Mouse (Mus musculus) monocyte, adult 5-6 weeks (primary cell): ENCODE measurements at regions not wholly inside any gene's neighbourhood (a gene's known extent, or its start where the extent isn't known, plus 50 kb on each side); places are given as distances from the start of the nearest gene placed in this dataset.
"Not testable (repeated sequence)": the region's sequence is repeated elsewhere in the genome, so short reads cannot be mapped to it uniquely, and the experiment has no call there.

Experiments used
- ATAC-seq: fragments of 153-309, 156-312 bp; replicated peaks from 2 replicates; pipeline ENCODE4 v1.8.0; 2017; ENCODE audit warnings: mild to moderate bottlenecking; ENCODE audit not compliant: low TSS enrichment, insufficient number of reproducible peaks, severe bottlenecking, poor library complexity, low FRiP score

DNA sequence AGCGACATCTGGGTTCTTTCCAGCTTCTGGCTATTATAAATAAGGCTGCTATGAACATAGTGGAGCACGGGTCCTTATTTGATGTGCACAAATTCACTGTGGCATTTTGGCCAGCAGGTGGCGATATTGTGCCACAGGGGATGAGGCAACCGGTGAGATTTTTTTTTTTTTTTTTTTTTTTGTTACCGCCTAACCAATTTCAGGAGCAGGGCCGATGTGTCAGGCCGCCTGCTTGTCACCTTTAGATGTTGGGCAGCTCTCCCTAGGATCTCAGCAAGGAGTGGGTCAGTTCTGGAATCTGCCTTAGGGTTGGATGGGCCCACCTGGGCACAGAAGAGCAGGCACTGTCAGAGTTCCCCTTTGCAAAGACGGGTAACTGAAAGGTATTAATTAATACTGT is 106.5 kb upstream of the Zfp706 start:
- no peak for ATAC-seq

DNA sequence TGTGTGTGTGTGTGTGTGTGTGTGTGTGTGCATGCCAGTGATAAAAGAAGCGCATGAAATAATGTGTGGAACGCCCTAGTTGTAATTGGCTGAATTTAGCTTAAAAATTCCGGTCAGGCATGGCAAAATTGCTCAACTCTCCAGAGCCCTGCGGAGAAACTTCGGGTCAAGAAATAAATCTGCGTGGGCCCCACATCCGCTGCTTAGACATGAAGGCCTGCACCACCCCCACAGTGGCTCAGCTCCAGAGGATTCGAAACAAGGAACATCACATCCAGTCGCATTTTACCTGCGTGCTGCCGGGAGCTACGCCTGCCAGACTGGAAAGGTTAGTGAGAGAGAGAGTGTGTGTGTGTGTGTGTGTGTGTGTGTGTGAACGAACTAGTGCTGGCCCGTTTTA is 102.9 kb upstream of the Zfp706 start:
- ATAC-seq, result no peak

DNA sequence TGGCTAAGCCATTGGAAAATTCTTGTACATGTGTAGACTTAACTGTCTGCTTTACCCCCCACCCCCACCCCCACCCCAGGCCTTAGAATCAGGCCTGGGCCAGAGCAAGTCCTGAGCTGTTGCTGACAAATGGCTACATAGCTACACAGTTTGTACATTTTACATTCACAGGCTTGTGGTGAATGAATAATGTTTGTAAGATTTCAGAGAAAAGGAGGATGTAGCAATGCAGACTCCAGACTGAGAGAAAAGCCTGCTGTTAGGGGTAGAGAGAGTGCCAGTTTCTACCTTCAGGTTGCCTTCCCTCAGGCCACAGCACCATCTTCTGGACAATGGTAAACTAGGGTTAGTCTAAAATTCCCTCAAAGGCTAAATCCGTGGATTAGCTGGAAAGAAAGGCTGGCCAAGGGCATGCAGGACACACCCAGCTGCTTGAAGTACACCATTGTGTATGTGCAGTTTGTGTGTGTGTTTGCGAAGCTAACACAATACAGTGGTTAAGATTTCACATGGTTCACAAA is 94.5 kb upstream of the Zfp706 start:
- no peak for ATAC-seq

DNA sequence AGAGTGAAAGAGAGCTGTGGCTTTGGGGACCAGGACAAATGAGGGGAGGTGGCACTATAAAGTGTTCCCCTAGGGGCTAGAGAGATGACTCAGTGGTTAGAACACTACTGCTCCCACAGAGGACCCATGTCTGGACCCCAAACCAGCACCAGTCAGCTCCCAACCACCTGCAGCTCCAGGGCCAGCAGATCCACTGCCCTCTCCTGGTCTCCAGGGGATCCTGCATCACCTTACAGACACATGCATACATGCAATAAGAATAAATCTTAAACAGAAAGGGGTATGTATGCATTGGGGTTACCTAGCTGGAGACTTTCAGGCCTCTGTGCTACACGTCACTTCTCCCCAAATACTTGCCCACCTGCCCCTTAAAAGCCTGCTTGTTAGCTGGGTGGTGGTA is 93.8 kb upstream of the Zfp706 start:
- no peak for ATAC-seq

DNA sequence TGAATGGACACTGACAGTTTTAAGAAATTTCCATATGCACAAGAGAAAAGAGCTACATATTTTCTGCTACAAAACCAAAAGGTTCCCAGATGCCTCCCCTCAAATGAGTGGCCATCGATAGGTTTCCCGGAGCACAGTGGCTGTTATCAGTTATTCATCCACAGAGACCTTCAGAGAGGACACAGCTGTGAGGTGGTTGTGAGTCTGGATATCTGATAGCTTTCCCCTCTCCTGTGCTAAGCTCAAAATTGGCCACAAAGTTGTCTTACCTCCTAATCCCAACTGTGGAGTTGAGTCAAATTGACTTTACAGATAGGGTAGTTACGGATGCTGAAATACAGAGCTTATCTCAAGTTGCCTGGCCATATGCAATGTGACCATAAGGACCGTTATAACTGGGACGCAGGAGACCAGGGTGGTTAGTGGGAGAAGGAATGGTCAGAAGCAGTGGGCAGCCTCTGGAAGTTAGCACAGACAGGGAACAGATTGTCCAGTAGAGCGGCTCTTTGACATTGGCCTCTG is 93.3 kb upstream of the Zfp706 start:
- ATAC-seq, result no peak

DNA sequence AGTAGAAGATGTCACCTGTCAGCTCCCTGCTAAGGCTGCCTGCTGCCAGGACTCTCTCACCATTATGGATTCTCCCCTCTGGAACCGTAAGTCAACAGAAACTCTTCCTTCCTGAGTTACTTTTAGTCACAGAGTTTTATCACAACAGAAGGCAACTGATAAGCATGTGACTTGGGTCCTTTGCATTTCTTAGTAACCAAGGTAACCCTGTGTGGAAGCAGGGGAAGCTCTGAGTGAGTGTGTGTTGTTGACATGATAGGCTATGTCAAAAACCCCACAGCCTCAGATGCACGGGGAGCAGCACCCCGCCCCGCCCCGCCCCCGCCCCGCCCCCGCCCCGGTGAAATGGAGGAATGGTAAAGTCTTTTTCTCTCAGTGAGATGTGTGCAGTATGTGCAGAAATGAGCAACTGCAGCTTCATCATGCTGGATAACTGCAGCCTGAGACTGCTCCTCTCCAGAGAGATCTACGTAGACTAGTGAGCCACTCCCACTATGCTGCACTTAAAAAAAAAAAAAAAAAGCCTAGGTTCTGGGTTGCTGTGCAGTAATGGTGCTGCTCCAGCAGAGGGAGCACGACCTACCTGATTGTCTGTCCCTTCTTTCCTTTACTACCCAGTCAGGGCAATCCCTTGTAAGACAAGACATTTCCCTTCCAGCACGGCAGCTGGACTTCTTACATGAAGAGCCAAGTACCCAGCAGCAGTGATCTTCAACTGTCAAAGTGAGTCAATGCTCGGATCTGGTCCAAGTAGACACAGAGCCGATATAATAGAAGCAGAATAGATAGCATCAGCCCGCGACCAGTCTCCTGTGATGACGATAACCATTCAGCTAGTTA is 92.6 kb upstream of the Zfp706 start:
- peak; percentile 47; the same call in 1 of the 2 replicates for ATAC-seq

DNA sequence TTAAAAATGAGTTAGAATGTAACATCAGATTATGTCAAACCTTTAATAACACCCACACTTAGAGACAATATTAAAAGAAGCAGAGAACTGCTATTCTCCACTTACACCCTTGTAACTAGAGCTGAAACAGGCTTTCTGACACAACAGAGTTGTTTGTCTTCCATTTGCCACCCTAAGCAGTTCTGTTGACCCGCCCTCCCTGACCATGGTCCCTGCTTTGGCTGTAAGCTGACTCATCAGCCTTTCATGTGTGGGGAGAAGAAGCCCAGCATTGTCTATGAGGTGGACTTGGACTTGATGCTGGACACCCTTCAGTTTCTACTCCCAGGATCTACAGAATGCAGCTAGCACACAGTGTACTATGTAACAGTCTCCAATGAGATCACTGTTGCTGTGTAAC is 91.6 kb upstream of the Zfp706 start:
- no peak for ATAC-seq

DNA sequence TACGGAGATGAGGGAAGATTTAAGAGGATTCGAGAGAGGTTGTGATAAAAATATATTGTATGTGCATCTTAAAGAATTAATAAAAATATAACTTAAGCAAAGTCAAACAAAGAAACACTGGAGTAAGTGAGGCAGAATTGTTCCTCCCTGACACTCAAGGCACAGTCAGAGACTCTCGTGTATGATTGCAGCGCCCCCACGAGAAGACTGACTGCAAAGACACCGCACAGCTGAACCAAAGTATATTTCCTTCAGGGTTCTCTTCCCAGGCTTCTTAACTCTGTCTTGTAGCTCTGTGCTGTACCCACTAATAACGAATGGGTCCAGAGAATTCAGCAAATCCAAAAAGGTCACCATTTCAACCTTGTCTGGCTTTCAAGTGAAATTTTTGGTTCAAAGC is 89.9 kb upstream of the Zfp706 start:
- ATAC-seq, result no peak

DNA sequence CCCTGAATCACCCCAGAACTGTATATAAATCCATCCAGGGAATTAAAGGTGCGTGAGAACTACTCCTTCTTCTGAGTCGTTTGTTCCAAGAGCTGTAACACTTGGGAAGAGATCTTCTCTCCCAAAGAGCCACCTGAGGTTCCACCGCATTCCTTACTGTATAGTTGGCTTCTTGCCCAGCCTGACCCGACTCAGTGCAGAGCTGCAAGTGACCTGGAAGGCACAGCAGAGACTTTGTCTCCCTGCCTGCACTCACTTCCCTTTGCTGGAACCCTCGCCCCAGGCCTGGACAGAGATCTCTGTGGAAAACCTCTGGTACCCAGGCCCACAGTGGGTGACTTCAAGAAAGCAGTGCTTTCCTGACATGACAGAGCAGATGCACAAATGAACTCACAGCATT is 83.6 kb upstream of the Zfp706 start:
- not testable (repeated sequence) for ATAC-seq

DNA sequence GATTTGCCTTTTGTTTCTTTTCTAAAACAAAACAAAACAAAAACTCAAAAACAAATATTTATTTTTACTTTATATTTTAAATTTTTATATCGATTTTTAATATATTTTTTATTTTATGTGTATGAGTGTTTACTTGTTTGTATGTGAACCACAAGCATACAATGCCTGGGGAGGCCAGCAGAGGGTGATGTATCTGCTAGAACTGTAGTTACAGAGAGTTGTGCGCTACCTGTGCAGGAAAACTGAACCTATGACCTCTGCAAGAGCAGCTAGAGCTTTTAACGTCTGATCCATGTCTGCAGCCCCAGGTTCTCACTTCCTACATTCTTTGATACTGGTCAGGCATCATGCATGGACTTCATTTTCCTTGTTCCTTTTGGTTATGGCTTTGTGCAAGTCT is 76.2 kb upstream of the Zfp706 start:
- no peak for ATAC-seq

DNA sequence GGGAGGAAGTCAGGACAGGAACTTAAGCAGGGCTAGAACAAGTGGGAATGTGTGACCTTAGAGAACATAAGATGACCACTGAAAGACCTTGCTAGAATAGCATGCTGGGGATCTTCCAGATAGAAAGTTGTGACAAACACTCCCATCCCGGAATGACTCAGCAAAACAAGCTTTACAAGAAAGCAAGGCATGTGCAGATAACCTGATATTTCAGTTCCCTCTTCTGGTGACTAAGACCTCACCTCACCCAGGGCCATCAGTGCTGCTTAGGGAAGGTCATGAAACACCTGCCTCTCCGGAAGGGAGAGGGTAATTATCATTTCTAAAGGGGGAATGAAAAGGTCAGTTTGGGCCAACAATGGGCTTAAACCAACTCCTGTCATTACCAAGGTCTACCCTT is 74.3 kb upstream of the Zfp706 start:
- ATAC-seq, result no peak

DNA sequence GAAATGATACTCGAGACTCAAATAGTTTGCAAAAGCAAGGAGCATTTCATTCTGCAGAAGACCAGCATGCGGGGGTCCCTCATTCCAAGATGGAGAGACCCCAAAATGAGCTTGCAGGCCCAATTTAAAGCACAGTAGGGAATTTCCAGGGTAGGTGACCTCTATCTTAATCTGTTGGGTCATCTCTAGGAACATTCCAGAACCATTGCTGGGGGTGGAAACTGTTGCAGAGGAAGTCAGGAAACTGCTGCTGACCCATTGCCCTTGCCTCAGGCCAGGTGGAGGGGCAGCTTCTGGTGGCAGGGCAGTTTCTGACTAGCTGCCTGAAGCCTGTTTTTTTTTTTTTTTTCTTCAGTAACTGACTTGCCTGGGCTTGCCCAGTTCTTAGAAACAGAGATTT is 73.4 kb upstream of the Zfp706 start:
- no peak for ATAC-seq

DNA sequence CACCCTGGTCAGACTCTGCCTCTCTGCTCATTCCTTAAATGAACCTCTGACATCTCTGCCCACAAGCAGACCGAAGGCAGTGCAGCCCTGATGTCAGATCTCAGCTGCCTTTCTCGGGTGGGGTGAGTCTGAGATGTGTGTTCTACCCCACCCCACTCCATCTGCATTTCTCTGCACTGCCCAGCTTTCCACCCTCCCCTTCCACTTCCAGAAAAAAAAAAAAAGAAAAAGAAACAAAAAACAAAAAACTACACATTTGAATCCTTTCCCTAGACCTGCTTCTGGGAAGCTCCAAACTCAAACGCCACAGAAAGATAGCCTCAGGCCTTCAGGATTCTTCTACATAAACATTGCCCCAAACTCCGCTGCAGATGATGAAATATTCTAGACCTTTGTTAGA is 72.8 kb upstream of the Zfp706 start:
- no peak for ATAC-seq

DNA sequence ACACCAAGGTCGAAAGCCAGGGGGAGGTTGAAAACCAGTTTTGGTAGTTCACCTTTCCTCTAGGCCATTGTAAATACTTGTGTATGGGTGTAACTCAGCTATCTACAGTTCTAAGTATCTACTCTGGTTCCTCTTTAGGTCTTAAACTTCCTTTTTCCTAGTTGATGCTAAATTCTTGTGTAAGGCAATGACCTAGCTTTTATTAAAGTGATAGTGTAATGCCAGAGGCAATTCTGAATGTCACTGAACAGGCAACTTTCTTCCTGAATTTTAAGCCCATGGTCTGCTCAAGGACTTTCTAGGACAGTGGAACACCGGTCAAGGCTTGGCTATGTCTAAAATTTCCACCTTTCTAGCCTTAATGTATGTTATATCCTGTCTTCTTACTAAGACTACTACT is 66.6 kb upstream of the Zfp706 start:
- ATAC-seq, result not testable (repeated sequence)

DNA sequence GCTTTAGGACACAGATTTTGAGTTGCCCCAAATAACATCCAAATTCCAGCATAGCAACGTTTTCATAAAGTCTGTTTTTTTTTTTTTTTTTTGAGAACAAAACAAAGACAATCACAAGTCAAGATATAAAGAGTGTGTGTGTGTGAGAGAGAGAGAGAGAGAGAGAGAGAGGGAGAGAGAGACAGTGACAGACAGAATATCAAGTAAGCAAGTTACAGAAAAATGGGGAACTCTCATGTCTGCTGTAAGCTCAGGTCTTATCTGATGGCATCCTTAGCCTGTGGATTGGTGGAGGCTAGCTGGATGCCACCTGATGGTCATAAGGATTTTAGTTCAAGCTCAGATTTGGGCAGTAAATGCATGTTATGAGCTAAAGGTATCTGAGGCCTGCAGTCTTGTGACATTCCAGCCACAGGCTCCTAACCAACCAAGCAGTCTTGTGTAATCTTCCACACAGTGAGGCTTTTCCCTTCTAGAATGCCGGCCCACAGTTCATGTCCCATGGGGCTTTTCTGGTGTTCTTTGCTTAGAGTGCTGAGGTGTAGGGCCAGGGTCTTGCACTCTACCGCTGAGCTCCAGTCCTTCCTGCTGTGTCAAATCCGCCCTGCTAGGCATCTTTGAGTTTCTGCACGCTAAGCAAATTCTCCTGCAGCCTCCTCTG is 64.8 kb upstream of the Zfp706 start:
- ATAC-seq, result no peak

DNA sequence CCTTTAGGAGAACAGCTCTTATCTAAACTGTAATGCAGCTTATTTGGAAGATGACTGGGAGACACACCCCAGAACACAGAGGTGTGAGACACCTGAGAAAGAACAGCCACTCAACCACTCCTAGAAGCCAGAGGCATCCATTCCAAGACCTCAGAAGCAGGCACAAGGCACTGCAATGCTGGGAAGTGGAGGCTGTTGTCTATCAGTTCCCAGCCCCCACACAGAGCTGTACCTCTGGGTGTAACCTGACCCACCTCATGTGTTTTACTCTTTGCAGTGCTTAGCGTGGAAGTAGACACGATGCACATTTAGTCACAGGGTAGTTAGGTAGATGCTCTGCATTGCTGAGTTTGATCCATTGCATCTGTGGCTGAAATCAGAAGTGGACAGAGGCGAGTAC is 62.6 kb upstream of the Zfp706 start:
- ATAC-seq, result no peak

DNA sequence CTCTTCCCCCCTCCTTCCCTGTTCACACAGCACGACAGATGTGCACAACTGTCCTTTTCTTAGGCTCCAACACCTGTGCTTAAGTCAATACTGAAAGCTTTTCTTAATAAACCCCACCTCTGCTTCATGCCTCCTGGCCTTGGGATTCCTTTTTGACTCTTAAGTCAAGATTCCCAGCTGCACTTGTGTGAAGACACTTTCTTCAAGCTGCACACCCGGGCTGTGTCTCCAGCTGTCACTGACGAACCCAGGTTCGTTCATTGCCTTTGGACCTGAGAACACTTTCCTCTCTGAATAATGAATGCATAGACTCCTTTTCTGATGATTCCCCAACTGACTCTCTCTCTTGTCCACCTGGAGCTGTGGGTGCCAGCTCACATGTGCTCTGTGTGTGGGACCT is 59.8 kb upstream of the Zfp706 start:
- no peak for ATAC-seq

DNA sequence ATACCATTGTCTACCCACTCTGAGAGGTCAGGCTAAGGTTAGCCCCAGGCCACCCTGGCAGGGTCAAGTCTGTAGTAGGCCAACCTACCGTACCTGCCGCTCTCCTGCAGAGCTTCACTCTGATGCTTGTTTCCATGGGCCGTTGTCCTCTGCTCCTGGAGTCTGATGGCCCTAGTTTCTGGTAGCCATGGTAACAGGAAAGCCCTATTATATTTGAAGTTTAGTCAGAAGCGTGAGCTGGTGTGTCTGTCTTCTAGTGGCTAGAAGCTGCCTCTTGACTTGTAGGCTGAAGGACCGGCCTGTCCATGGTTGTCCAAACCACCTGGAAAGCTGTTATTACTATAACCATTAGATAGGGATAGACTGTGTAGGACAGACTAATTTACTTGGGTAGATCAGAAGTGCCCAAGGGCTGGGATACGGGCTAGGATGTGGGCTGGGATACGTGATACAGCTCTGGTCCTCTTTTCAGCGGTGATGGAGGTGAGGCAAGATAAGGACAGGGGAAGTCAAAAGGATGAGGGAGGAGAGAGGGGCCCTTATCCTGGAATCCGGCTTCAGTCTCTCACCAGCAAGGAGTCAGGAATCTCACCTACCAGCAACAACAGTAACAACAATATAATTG is 58.5 kb upstream of the Zfp706 start:
- no peak for ATAC-seq

DNA sequence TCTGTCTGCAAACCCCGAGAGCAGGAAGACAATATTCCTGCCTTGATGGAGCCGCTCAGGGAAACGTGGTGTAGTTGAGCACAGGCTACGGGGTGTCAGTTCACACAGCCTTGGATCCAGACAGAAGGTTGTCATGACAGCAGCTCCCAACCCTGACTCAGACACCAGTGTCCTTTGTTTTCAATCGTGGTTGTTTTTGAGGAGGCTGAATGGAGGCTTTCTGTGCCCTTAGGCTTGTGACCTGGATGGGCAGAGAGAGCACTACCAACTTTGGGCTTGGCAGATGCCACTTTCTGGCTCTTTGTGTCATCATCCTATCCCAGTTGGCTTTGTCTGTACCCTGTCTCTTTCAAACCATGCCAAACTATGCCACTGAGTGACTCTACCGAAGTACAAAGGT is 57.8 kb upstream of the Zfp706 start:
- ATAC-seq, result no peak
